Mouse (Mus musculus) lung, postnatal 0 days (tissue): ENCODE data around the gene Fam160a2. TPM values are rescaled to one million over a fixed set of nuclear protein-coding genes. Genes with fewer than 3 reads are reported as not detected.

Source experiments
- ATAC-seq: fragments of 200-750 bp; cut with Nextera tagmentation; 2 replicates; pipeline ENCODE4 v1.8.0; 2017; ENCODE audit warnings: moderate library complexity
- DNase-seq: peaks from one replicate; pipeline ENCODE4 v3.0.0-alpha.2; 2016; ENCODE audit warnings: low spot score
- H3K27ac ChIP-seq: fragments of 300-500 bp; sonication (generic); 2 replicates; pipeline ENCODE4 v1.5.1; 2014; ENCODE audit warnings: antibody characterized with exemption, mild to moderate bottlenecking, low read length, mixed read lengths
- H3K27me3 ChIP-seq: fragments of 300-500 bp; sonication (generic); replicated peaks from 2 replicates; pipeline ENCODE4 v1.6.1; 2014; ENCODE audit warnings: low read length, mixed read lengths; ENCODE audit not compliant: insufficient read depth
- H3K36me3 ChIP-seq: fragments of 300-500 bp; sonication (generic); 2 replicates; pipeline ENCODE4 v1.6.1; 2014; ENCODE audit warnings: low read length, mixed read lengths; ENCODE audit not compliant: insufficient read depth
- H3K4me1 ChIP-seq: fragments of 300-500 bp; sonication (generic); 2 replicates; pipeline ENCODE4 v1.6.1; 2014; ENCODE audit warnings: antibody characterized with exemption, low read depth, low read length, mixed read lengths; ENCODE audit not compliant: insufficient read depth
- H3K4me2 ChIP-seq: fragments of 300-500 bp; sonication (generic); replicated peaks from 2 replicates; pipeline ENCODE4 v1.6.1; 2014; ENCODE audit warnings: low read depth, mild to moderate bottlenecking, low read length, moderate library complexity, mixed read lengths
- H3K4me3 ChIP-seq: fragments of 300-500 bp; sonication (generic); 2 replicates; pipeline ENCODE4 v1.5.1; 2014; ENCODE audit warnings: low read depth, low read length
- H3K9ac ChIP-seq: fragments of 300-500 bp; sonication (generic); replicated peaks from 2 replicates; pipeline ENCODE4 v1.6.1; 2014; ENCODE audit warnings: low read depth, mild to moderate bottlenecking
- H3K9me3 ChIP-seq: fragments of 300-500 bp; sonication (generic); 2 replicates; pipeline ENCODE4 v1.6.1; 2016; ENCODE audit warnings: low read length, mixed read lengths
- CTCF ChIP-seq: IDR thresholded peaks from 2 replicates; pipeline ENCODE4 v1.5.1; 2016; ENCODE audit warnings: antibody characterized with exemption, mild to moderate bottlenecking
- EP300 ChIP-seq: IDR thresholded peaks from 2 replicates; pipeline ENCODE4 v1.6.1; 2016; ENCODE audit warnings: antibody characterized with exemption, mild to moderate bottlenecking, control low read depth
- WGBS: fragments of 180-500 bp; shearing (Covaris S2); extraction: QIAGEN DNeasy Blood & Tissue Kit; methylation state at CpG from one replicate; pipeline ENCODE4 v1.1.7; 2014; 5-methylcytosine and 5-hydroxymethylcytosine counted together
- polyA plus RNA-seq: library from polyadenylated mRNA; unstranded; fragments of >200 nt; fragmentation: Nextera tagmentation; extraction: Ambion mirVana; gene quantifications from 2 replicates; pipeline ENCODE4 v1.2.1, GENCODE M21; 2015

Fam160a2 gene
- polyA plus RNA-seq, 1 experiment from 2014 or later = 26.0 TPM

DNA sequence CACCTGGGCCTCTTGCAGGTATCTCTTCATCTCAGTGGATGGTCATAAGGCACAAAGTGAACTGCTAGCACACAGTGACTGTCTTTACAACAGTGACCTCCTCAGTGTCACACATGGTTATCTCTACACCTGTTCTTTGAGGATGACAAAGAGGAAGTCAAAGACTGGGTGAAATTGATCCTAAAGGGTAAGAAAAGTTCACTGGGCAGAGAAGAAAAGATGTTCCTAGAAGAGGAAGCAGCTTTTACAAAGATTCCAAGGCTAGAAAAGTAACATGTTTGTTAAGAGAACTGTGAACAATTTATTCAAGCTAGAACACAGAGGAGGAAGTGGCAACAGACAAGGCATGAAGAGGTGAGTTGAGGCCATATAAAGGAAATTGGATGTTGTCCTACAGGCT is 3.7 kb downstream of the Fam160a2 start:
- no peak overlapping the region for H3K27ac ChIP-seq
- no peaks in the 10 kb centered on the region for H3K9me3 ChIP-seq
- DNase-seq (no peak), ATAC-seq (no peak)
- 0 out of 2 replicates have a peak, but pooled peaks cover 2% of the 10 kb centered on the region for H3K4me1 ChIP-seq
- H3K4me3 ChIP-seq = no peak overlapping the region
- TF ChIP-seq EP300 (no peak), CTCF (no peak)
- H3K4me2 ChIP-seq = no peak overlapping the region
- no peak overlapping the region for H3K9ac ChIP-seq
- H3K27me3 ChIP-seq = no peaks in the 10 kb centered on the region
- H3K36me3 ChIP-seq = no peaks in the 10 kb centered on the region

DNA sequence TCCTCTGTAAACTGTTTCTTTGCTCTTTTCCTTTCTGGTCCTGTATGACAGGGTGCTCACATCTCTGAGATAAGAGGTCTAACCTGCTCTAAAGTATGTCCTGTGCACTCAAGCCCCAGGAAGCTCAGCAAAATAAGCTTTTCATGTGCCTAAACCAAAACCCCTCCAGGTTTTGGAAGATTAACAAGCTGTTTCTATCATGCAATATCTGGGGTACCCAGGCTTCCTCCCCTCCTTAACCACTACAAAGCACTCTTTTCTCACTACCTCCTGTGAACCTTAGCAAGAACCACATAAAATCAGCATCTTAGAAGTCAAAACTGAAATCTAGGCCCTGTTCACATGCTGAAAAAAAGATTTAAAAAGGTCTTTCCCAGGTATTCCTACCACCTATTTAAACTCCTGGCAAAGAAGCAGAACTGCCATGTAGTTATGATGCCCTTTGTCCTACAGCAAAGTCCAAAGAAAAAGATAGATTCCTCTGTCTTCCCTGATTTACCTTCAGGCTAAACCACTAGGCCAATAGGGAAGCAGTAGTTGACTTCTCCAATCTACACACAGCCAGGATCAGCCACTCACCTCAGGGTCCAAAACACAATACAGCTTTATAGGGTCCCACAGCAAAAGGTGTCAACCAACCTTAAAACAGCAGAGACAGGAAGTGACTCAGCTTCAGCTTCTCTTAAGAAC is 4.6 kb downstream of the Fam160a2 start:
- ATAC-seq (no peak), DNase-seq (no peak)
- Histone ChIP-seq H3K4me3 (no peak overlapping the region), H3K4me1 (0 out of 2 replicates have a peak, but pooled peaks cover 2% of the 10 kb centered on the region), H3K27me3 (no peaks in the 10 kb centered on the region), H3K27ac (no peak overlapping the region), H3K36me3 (no peaks in the 10 kb centered on the region), H3K9me3 (no peaks in the 10 kb centered on the region), H3K9ac (no peak overlapping the region), H3K4me2 (no peak overlapping the region)
- TF ChIP-seq CTCF (no peak), EP300 (no peak)

DNA sequence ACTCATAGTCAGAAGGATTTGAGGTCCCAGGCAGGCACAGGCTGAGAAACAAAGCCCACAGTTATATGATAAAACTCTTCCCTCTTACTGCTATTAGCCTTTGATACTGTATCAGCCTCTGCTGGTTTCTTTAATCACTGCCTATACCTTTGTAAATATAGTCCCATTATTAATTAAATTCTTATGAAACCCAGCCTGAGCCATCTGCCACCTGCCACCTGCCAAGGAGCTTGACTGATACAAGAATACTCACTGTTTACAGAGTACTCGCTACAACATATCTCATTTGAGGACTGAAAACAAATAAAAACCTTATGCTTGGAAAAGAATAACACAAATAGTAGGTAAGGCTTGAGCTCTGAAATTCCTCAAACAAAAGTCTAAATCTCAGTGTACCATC is 5.2 kb downstream of the Fam160a2 start:
- no peaks in the 10 kb centered on the region for H3K27me3 ChIP-seq
- H3K4me2 ChIP-seq = no peak overlapping the region
- TF ChIP-seq CTCF (no peak), EP300 (no peak)
- H3K9ac ChIP-seq = no peak overlapping the region
- H3K27ac ChIP-seq = no peak overlapping the region
- H3K36me3 ChIP-seq = peaks cover 4% of the 10 kb centered on the region; the same call in 1 of the 2 replicates
- DNase-seq = no peak
- H3K4me3 ChIP-seq = no peak overlapping the region
- H3K4me1 ChIP-seq = 0 out of 2 replicates have a peak, but pooled peaks cover 2% of the 10 kb centered on the region
- 74% methylated on average over 1 of the region's 1 CpGs for WGBS
- ATAC-seq = no peak
- no peaks in the 10 kb centered on the region for H3K9me3 ChIP-seq

DNA sequence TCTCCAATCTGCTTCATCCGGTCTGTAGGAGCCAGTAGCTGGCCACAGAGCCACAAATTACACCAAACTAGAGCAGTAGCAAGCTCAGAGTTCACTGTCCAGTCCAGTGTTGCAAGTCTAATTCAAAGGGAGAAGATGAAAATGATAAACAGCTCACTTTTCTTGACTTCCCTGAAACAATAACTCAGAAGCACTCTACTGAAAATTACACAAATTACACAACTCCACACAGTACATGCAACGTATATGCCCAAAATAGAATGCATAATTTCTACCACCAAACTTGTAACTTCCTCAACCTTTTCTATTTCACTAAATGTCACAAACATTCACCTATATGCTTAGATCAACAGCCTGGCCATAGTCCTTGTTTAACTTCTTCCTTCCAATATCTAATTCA is 9.6 kb downstream of the Fam160a2 start:
- 89% methylated on average over 2 of the region's 2 CpGs for WGBS
- Histone ChIP-seq H3K9ac (no peak overlapping the region), H3K36me3 (peaks cover 33% of the 10 kb centered on the region), H3K27ac (no peak overlapping the region), H3K9me3 (no peaks in the 10 kb centered on the region), H3K4me3 (no peak overlapping the region), H3K4me2 (no peak overlapping the region), H3K4me1 (no peaks in the 10 kb centered on the region), H3K27me3 (no peaks in the 10 kb centered on the region)
- ATAC-seq = no peak
- TF ChIP-seq CTCF = no peak
- TF ChIP-seq EP300 = no peak
- DNase-seq = no peak

DNA sequence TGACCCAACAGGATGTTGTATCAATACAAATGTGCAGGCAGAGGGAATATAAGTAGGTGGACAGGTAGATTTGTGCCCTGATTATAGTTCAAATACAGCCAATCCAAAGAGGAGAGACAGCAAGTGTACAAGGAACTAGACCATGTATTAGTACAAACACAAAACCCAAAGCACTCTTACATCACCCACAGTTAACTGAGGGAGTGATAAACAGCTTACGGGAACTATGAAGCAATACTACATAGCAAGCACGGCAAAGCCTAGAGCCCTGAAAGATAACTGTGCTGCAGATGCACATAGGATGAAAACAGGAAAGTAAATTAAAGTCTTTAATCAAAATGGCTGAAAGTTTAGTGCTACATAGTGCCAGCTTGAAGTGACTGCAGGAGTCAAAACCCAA is 12.2 kb downstream of the Fam160a2 start:
- ATAC-seq (no peak), DNase-seq (no peak)
- no peak overlapping the region for H3K4me3 ChIP-seq
- H3K9me3 ChIP-seq = no peaks in the 10 kb centered on the region
- TF ChIP-seq CTCF = no peak
- no peak for TF ChIP-seq EP300
- 84% methylated on average over 2 of the region's 2 CpGs for WGBS
- no peak overlapping the region for H3K27ac ChIP-seq
- H3K27me3 ChIP-seq = no peaks in the 10 kb centered on the region
- H3K4me2 ChIP-seq = no peak overlapping the region
- no peak overlapping the region for H3K9ac ChIP-seq
- peaks cover 53% of the 10 kb centered on the region for H3K36me3 ChIP-seq
- H3K4me1 ChIP-seq = no peaks in the 10 kb centered on the region

DNA sequence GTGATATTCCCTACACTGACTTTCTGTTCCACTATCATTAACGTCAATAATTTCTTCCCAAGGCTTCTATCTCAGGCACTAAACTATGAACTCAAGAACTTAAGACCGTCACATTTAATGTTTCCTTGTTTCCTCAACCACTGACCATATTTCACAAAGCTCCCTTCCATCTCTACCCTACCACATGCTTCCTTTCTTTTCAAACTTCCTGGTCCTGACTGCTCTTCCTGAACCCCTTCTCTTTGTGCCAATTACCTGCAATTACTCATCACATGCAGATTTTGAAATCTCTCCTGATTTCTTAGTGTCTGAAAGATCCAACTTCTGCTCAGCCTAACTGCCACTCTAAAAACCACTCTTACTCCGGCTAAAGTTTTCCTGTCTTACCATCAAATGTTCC is 19.5 kb downstream of the Fam160a2 start:
- H3K9me3 ChIP-seq = no peaks in the 10 kb centered on the region
- no peak overlapping the region for H3K27ac ChIP-seq
- TF ChIP-seq EP300 = no peak
- no peak for ATAC-seq
- WGBS = 92% methylated on average over 3 of the region's 3 CpGs
- no peak for DNase-seq
- H3K27me3 ChIP-seq = no peaks in the 10 kb centered on the region
- H3K4me2 ChIP-seq = no peak overlapping the region
- no peak overlapping the region for H3K4me3 ChIP-seq
- no peaks in the 10 kb centered on the region for H3K4me1 ChIP-seq
- no peak overlapping the region for H3K9ac ChIP-seq
- H3K36me3 ChIP-seq = peaks cover 47% of the 10 kb centered on the region

DNA sequence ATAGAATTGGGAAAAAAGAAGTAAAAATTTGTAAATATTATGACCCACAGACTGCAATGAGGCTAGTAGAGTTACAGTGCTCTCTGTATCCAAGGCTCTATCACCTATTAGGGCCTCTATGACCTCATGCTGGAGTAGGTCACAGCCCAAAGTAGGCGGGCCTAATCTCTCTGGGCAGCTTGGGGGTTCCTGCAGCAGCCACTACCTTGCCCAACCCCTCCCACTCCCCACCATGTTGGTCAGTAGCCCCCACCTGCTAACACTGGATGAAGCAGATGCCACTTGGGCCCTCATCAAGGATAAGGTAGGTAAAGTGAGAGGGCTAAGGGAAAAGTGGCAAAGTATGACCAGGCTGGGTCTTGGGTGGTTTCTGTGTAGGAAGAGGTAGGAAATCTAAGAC is 25.0 kb downstream of the Fam160a2 start, which contains the start of gene Gm5901:
Gene Gm5901 (plus strand): TSS at position 173 of the 400 bp plus-strand sequence.
- no peaks in the 10 kb centered on the region for H3K27me3 ChIP-seq
- no peaks in the 10 kb centered on the region for H3K9me3 ChIP-seq
- WGBS = 85% methylated on average over 1 of the region's 1 CpGs
- ATAC-seq (no peak), DNase-seq (no peak)
- no peak within 1 kb of the TSS for H3K4me2 ChIP-seq
- H3K4me3 ChIP-seq = no peak within 1 kb of the TSS
- no peak within 1 kb of the TSS for H3K9ac ChIP-seq
- peaks cover 7% of the 10 kb centered on the region for H3K36me3 ChIP-seq
- no peak within 1 kb of the TSS for H3K27ac ChIP-seq
- H3K4me1 ChIP-seq = no peaks in the 10 kb centered on the region
- no peak for TF ChIP-seq CTCF
- TF ChIP-seq EP300 = no peak
